ENCODE assay signal across 10 mouse cellular contexts in genomic region chr2:49420396-49420795, GRCm38 (mm10).
"Had no signal": no experiment of that assay in that cellular context is flagged by ENCODE, and none has a peak within 500 bp of the region (broad histone marks: within the 10 kb centered on the region; RNA-seq: fewer than 3 reads in every experiment).

No protein-coding gene starts in this region.

- DNase-seq: kidney, adult 18-20 months; kidney, postnatal 10 days; kidney, postnatal 4 days; lung, embryonic 14.5 days; lung, postnatal 10 days; retina, postnatal 1 day; thymus, adult 2 months; thymus, postnatal 36 days had no signal

- ATAC-seq: intestine, embryonic 15.5 days; midbrain, embryonic 16.5 days had no signal
